Mouse (Mus musculus) bone marrow macrophage, adult 2 months (primary cell): ENCODE measurements around the gene Slitrk3.

Experiments
- CTCF ChIP-seq: IDR thresholded peaks from 2 replicates; pipeline ENCODE4 v1.5.1; 2012; ENCODE audit warnings: low read depth, mild to moderate bottlenecking, low read length, moderate library complexity
- POLR2A ChIP-seq: IDR thresholded peaks from 2 replicates; pipeline ENCODE4 v1.6.1; 2012; ENCODE audit warnings: mild to moderate bottlenecking, low read depth, low read length, borderline replicate concordance

GRCm38 (mm10) chr3:73053451-73053931, 4.1 kb downstream of the Slitrk3 start:
- TF ChIP-seq POLR2A: no peak
- no peak for TF ChIP-seq CTCF
